Mouse (Mus musculus): ENCODE measurements around the gene Eif2d. TPM values are rescaled to one million over a fixed set of nuclear protein-coding genes. Genes with fewer than 3 reads are reported as not detected.

Eif2d gene
- total RNA-seq, 1 experiment from 2014 or later: 45.0 TPM

DNA sequence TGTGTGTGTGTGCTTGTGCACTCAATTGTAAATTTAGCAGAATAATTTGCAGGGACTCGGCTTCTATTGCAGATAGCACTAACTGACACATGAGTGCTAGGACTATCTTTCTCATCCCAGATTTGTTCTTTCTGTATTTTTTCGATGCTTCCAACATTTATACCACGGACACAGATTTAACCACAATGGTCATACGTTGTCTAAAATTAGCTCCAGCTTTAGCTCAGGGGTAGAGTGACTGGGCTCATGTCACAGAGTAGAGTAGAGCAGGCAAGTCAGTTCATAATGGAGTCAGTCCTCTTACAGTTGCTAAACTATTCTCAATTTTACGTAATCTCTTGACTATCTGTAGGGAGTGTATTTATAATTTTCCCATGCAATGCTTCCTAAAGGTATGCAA is 75.7 kb downstream of the Eif2d start:
- ATAC-seq (replicated peaks in 1 of 2; ENCODE audit: insufficient read depth in 1 of 2, low FRiP score in 2 of 2, low TSS enrichment in 1 of 2, low read depth in 1 of 2, poor library complexity in 2 of 2, severe bottlenecking in 2 of 2): no peak

DNA sequence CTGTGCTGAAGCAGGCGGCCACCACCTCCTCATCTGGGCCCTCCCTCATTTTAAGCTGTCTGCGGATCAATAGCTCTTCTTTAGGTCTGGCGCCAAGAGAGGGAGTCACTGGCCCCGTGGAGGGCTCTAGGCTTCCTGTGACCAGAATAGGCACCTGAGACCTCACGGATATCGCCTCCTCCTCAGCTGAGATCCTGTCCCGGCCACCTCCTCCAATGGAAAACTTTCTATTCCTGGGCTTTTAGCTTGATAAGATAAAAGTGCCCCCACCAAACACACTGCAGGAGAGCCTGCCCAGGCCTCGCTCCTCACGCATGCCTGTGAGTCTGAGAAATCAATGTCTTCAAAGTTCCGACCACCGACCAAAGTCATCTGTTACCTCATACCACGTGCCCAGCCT is 80.5 kb downstream of the Eif2d start:
- ATAC-seq (replicated peaks in 1 of 2; ENCODE audit: insufficient read depth in 1 of 2, low FRiP score in 2 of 2, low TSS enrichment in 1 of 2, low read depth in 1 of 2, poor library complexity in 2 of 2, severe bottlenecking in 2 of 2): no peak

DNA sequence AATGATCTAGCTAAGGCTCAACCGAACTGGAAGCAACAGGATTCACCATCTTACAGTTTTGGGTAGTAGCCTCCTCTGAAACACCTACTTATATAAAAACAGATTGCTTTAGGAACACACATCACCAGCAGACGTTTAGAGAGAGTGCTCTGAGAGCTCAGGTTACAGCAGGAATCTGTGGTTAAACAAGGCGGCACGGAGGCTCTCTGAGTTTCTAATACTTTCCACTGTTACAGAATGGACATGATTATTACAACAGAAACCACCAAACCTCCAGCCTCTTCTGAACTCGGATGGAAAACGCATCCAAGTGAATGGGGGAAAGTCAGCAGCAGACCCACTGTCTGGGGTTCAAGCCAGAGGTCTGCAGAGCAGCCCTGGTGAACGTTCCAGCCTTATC is 83.1 kb downstream of the Eif2d start:
- no peak for ATAC-seq (replicated peaks in 1 of 2; ENCODE audit: insufficient read depth in 1 of 2, low FRiP score in 2 of 2, low TSS enrichment in 1 of 2, low read depth in 1 of 2, poor library complexity in 2 of 2, severe bottlenecking in 2 of 2)

Other genes starting within 250 kb of the Eif2d start
- not detected in 2 replicates for gene Il20, start 241.7 kb upstream of the Eif2d start, total RNA-seq (2017)
- not detected in 2 replicates for gene Il19, start 213.1 kb upstream of the Eif2d start, total RNA-seq (2017)
- gene Il10, start 133.3 kb upstream of the Eif2d start, total RNA-seq (2017): 4.8 and 16.6 TPM in 2 replicates
- 85.3 and 93.7 TPM in 2 replicates for gene Mapkapk2, start 55.4 kb upstream of the Eif2d start, total RNA-seq (2017)
- gene Dyrk3, start 14.8 kb upstream of the Eif2d start, total RNA-seq (2017): 11.2 and 14.5 TPM in 2 replicates
- 79.4 and 93.7 TPM in 2 replicates for gene Rassf5, start 92.1 kb downstream of the Eif2d start, total RNA-seq (2017)
- 20.6 and 21.2 TPM in 2 replicates for gene Ikbke, start 126.4 kb downstream of the Eif2d start, total RNA-seq (2017)

All from hematopoietic stem cell, adult 5-6 weeks (primary cell).